Mouse (Mus musculus) megakaryocyte-erythroid progenitor cell, adult 5-6 weeks (primary cell): ENCODE results near the gene Alox5. TPM values are rescaled to one million over a fixed set of nuclear protein-coding genes. Genes with fewer than 3 reads are reported as not detected.

Source experiments
- ATAC-seq: replicated peaks from 2 replicates; pipeline ENCODE4 v1.8.0; 2016; ENCODE audit warnings: mild to moderate bottlenecking, inconsistent platforms; ENCODE audit not compliant: severe bottlenecking, poor library complexity, low FRiP score, low TSS enrichment
- total RNA-seq, 2 experiments: library from RNA; stranded (forward) in 1 of 2; stranded (reverse) in 1 of 2; fragments of 200-1000, 215-1000 nt in 1 of 2; fragments of >200 nt in 1 of 2; fragmentation: Nextera tagmentation in 1 of 2; gene quantifications; 2 replicates each; pipeline ENCODE4 v1.2.3; 2014 to 2017

Gene Alox5
- total RNA-seq, 2 experiments from 2014 or later: 3.2 to 5.7 TPM

- no peak for ATAC-seq
These were observed 41.3 kb downstream of the Alox5 start for GRCm38 (mm10) chr6:116419699-116420098.

GRCm38 (mm10) chr6:116418487-116418886 lies 42.5 kb downstream of the Alox5 start:
- ATAC-seq: no peak

GRCm38 (mm10) chr6:116417518-116418315 lies 43.3 kb downstream of the Alox5 start:
- ATAC-seq: 0 out of 2 replicates have a peak, but pooled peaks have one; percentile 32

- no peak for ATAC-seq
These were observed 44.9 kb downstream of the Alox5 start for GRCm38 (mm10) chr6:116416000-116416552.

- ATAC-seq: no peak
These were observed 45.8 kb downstream of the Alox5 start for GRCm38 (mm10) chr6:116415126-116415676.

- ATAC-seq: no peak
These were observed 48.2 kb downstream of the Alox5 start for GRCm38 (mm10) chr6:116412546-116413325.

GRCm38 (mm10) chr6:116411716-116412115 lies 49.3 kb downstream of the Alox5 start:
- ATAC-seq: no peak

GRCm38 (mm10) chr6:116410436-116410835 lies 50.5 kb downstream of the Alox5 start:
- no peak for ATAC-seq

GRCm38 (mm10) chr6:116407956-116408657 lies 52.9 kb downstream of the Alox5 start:
- no peak for ATAC-seq

GRCm38 (mm10) chr6:116407216-116407615 lies 53.8 kb downstream of the Alox5 start:
- ATAC-seq: no peak

- ATAC-seq: no peak
These were observed 54.3 kb downstream of the Alox5 start for GRCm38 (mm10) chr6:116406680-116407079.

- no peak for ATAC-seq
These were observed 54.8 kb downstream of the Alox5 start for GRCm38 (mm10) chr6:116406152-116406551.

GRCm38 (mm10) chr6:116405715-116406114 lies 55.3 kb downstream of the Alox5 start:
- ATAC-seq: no peak

GRCm38 (mm10) chr6:116405243-116405642 lies 55.7 kb downstream of the Alox5 start:
- no peak for ATAC-seq

- ATAC-seq: no peak
These were observed 58.6 kb downstream of the Alox5 start for GRCm38 (mm10) chr6:116402426-116402825.

GRCm38 (mm10) chr6:116401746-116402423 lies 59.1 kb downstream of the Alox5 start:
- no peak for ATAC-seq

- no peak for ATAC-seq
These were observed 62.8 kb downstream of the Alox5 start for GRCm38 (mm10) chr6:116398136-116398535.

GRCm38 (mm10) chr6:116397621-116398020 lies 63.4 kb downstream of the Alox5 start:
- no peak for ATAC-seq
